19 mouse cellular contexts compared by ENCODE assay signal in the genomic region with DNA sequence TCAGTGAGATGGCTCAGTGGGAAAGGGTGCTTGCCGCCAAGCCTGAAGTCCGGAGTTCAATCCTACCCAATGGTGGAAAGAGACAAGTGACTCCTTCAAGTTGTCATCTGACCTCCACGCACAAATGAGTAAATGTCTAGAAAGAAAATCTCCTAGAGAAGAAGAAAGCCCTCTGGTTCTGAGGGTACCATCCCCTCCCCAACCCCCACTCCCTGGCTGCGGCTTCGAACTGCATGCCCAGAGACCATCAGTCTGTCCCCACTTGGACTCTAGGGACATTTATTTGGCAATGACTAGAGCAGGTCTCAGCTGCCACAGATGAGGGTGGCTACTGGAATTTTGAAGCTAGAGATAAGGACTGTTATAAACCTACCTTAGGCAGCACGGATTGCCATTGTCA.
DNase-seq lines count a peak whose midpoint lies in the region; ATAC-seq and TF ChIP-seq lines count a peak whose summit lies in the region.
"Had no signal": no experiment of that assay in that cellular context is flagged by ENCODE, and none has a peak within 500 bp of the region (broad histone marks: within the 10 kb centered on the region; RNA-seq: fewer than 3 reads in every experiment).

No protein-coding gene starts in this region.

- H3K27me3 ChIP-seq in midbrain, embryonic 11.5 days (ENCODE audit: control insufficient read depth, insufficient read depth, low read length), result peaks cover 7% of the 10 kb centered on the region; the same call in 1 of the 2 replicates
- H3K27me3 ChIP-seq in midbrain, postnatal 0 days (ENCODE audit: insufficient read depth, low read length), result no peaks in the 10 kb centered on the region
- peaks cover 19% of the 10 kb centered on the region for H3K27me3 ChIP-seq in embryonic facial prominence, embryonic 10.5 days (replicated peaks; ENCODE audit: low read depth, poor library complexity, severe bottlenecking)
- H3K27me3 ChIP-seq: forebrain, embryonic 15.5 days had no signal

- no peak overlapping the region for H3K4me2 ChIP-seq in midbrain, embryonic 11.5 days
- H3K4me2 ChIP-seq in midbrain, postnatal 0 days (ENCODE audit: low read depth, low read length, poor library complexity, severe bottlenecking), result no peak overlapping the region
- H3K4me2 ChIP-seq: embryonic facial prominence, embryonic 13.5 days; embryonic facial prominence, embryonic 15.5 days; forebrain, embryonic 13.5 days; forebrain, embryonic 15.5 days had no signal

- no peak overlapping the region for H3K9ac ChIP-seq in midbrain, embryonic 11.5 days (ENCODE audit: low read length)
- no peak overlapping the region for H3K9ac ChIP-seq in midbrain, postnatal 0 days (replicated peaks; ENCODE audit: low read length, poor library complexity, severe bottlenecking)
- H3K9ac ChIP-seq: embryonic facial prominence, embryonic 13.5 days; embryonic facial prominence, embryonic 15.5 days; forebrain, embryonic 13.5 days; forebrain, embryonic 15.5 days had no signal

- H3K9me3 ChIP-seq in midbrain, embryonic 11.5 days (ENCODE audit: control insufficient read depth, low read length), result no peaks in the 10 kb centered on the region
- H3K9me3 ChIP-seq in midbrain, postnatal 0 days (ENCODE audit: low read length), result no peaks in the 10 kb centered on the region
- H3K9me3 ChIP-seq in embryonic facial prominence, embryonic 10.5 days, result no peaks in the 10 kb centered on the region
- H3K9me3 ChIP-seq: embryonic facial prominence, embryonic 13.5 days; embryonic facial prominence, embryonic 15.5 days; forebrain, embryonic 13.5 days; forebrain, embryonic 15.5 days had no signal

- WGBS in midbrain, embryonic 11.5 days, result 89% methylated on average over 6 of the region's 6 CpGs
- WGBS in midbrain, postnatal 0 days, result 90% methylated on average over 6 of the region's 6 CpGs
- 87% methylated on average over 6 of the region's 6 CpGs for WGBS in embryonic facial prominence, embryonic 10.5 days

- H3K36me3 ChIP-seq in midbrain, embryonic 11.5 days (ENCODE audit: control insufficient read depth, insufficient read depth, low read length), result no peaks in the 10 kb centered on the region
- H3K36me3 ChIP-seq in midbrain, postnatal 0 days (ENCODE audit: insufficient read depth, low read length), result no peaks in the 10 kb centered on the region
- no peaks in the 10 kb centered on the region for H3K36me3 ChIP-seq in embryonic facial prominence, embryonic 10.5 days (replicated peaks)
- H3K36me3 ChIP-seq: embryonic facial prominence, embryonic 13.5 days; embryonic facial prominence, embryonic 15.5 days; forebrain, embryonic 15.5 days had no signal

- ATAC-seq in midbrain, embryonic 11.5 days (ENCODE audit: low FRiP score), result no peak
- no peak for ATAC-seq in midbrain, postnatal 0 days (ENCODE audit: low FRiP score)
- ATAC-seq: forebrain, embryonic 13.5 days; forebrain, embryonic 15.5 days had no signal

- intact Hi-C loops in heart, postnatal 25 days (cut with DNase I), result loop anchor here (5.0 to 10.0 kb wide), 4 partner anchors 32 to 505 kb away; partner anchors contain the start of gene Lekr1

- no peak for TF ChIP-seq CTCF in midbrain, postnatal 0 days (IDR thresholded peaks at IDR 0.05)

- peaks cover 35% of the 10 kb centered on the region for H3K4me1 ChIP-seq in midbrain, embryonic 11.5 days (ENCODE audit: control insufficient read depth, insufficient read depth, low read length)
- H3K4me1 ChIP-seq in midbrain, postnatal 0 days (ENCODE audit: insufficient read depth, low read length), result 0 out of 2 replicates have a peak, but pooled peaks cover 6% of the 10 kb centered on the region
- peaks cover 78% of the 10 kb centered on the region for H3K4me1 ChIP-seq in embryonic facial prominence, embryonic 10.5 days

- DNase-seq in heart, adult 11 months, result peak; percentile 81
- no peak for DNase-seq in heart, postnatal 25 days (ENCODE audit: low spot score)
- peak; percentile 12 for DNase-seq in kidney, adult 9 months
- DNase-seq in kidney, postnatal 4 days, result no peak
- peak; percentile 80 for DNase-seq in midbrain, embryonic 11.5 days (ENCODE audit: low spot score, missing footprints)
- no peak for DNase-seq in midbrain, postnatal 0 days (ENCODE audit: low spot score)
- no peak for DNase-seq in embryonic facial prominence, embryonic 10.5 days (ENCODE audit: low spot score)
- no peak for DNase-seq in urinary bladder, postnatal 4 days (ENCODE audit: low spot score in 2 of 2)
- DNase-seq: adrenal gland, postnatal 10 days; adrenal gland, postnatal 25 days; cerebellum, adult 11-12 months; cerebellum, adult 2 months; cerebellum, adult 9-10 months; cerebellum, postnatal 25 days had no signal

- H3K4me3 ChIP-seq in midbrain, embryonic 11.5 days (ENCODE audit: low read depth, low read length), result no peak overlapping the region
- H3K4me3 ChIP-seq in midbrain, postnatal 0 days (ENCODE audit: low read depth, low read length), result no peak overlapping the region
- H3K4me3 ChIP-seq in embryonic facial prominence, embryonic 10.5 days, result no peak overlapping the region
- H3K4me3 ChIP-seq: embryonic facial prominence, embryonic 13.5 days; embryonic facial prominence, embryonic 15.5 days; erythroblast, embryonic 14.5 days; forebrain, embryonic 13.5 days; forebrain, embryonic 15.5 days had no signal

- H3K27ac ChIP-seq in midbrain, embryonic 11.5 days (ENCODE audit: low read depth, low read length), result no peak overlapping the region
- H3K27ac ChIP-seq in midbrain, postnatal 0 days (ENCODE audit: low read depth, low read length), result no peak overlapping the region
- H3K27ac ChIP-seq in embryonic facial prominence, embryonic 10.5 days (replicated peaks), result 0 out of 2 replicates have a peak overlapping the region, but pooled peaks have one; percentile 14
- H3K27ac ChIP-seq: embryonic facial prominence, embryonic 13.5 days; embryonic facial prominence, embryonic 15.5 days; forebrain, embryonic 13.5 days; forebrain, embryonic 15.5 days had no signal

Comparison
In these comparisons a context has a peak if more than half of its experiments do, and no peak if none do; other contexts are left out.
1. DNase-seq: peak in heart, adult 11 months (single experiment), kidney, adult 9 months (single experiment) and midbrain, embryonic 11.5 days (single experiment); none in heart, postnatal 25 days (single experiment), kidney, postnatal 4 days (0 of 2), midbrain, postnatal 0 days (single experiment), embryonic facial prominence, embryonic 10.5 days (single experiment) and urinary bladder, postnatal 4 days (0 of 2).